Mouse (Mus musculus): Measurements from ENCODE around the gene Epb41. TPM values are rescaled to one million over a fixed set of nuclear protein-coding genes. Genes with fewer than 3 reads are reported as not detected.

Epb41 gene
- total RNA-seq, 1 experiment from 2014 or later = 98.1 TPM

DNA sequence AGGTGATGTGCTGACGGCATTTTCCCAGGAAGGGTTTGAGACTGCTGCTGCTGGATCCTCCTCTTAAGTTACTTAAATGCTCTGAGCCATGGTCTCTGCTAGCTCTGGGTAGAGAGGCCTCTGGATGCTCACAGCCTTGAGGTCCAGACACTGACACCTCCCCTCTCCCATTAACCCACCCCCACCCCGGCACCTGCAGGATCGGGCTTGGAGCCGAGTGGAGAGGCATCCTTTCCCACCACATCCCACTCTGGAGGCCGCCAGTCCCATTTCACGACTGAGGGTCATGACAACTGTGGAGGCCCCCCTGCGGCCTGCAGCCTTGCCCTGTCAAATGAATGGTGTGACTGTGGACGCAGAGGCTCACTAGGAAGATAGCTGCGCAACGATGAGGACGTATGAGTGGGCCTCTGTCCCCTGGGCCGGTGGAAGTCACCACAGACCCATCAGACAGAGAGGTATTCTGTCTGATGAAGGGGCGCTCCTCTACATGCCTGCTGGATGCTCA lies 159.2 kb downstream of the Epb41 start:
- no peak for ATAC-seq (replicated peaks; ENCODE audit: insufficient number of reproducible peaks, low FRiP score, low TSS enrichment, poor library complexity, severe bottlenecking)

DNA sequence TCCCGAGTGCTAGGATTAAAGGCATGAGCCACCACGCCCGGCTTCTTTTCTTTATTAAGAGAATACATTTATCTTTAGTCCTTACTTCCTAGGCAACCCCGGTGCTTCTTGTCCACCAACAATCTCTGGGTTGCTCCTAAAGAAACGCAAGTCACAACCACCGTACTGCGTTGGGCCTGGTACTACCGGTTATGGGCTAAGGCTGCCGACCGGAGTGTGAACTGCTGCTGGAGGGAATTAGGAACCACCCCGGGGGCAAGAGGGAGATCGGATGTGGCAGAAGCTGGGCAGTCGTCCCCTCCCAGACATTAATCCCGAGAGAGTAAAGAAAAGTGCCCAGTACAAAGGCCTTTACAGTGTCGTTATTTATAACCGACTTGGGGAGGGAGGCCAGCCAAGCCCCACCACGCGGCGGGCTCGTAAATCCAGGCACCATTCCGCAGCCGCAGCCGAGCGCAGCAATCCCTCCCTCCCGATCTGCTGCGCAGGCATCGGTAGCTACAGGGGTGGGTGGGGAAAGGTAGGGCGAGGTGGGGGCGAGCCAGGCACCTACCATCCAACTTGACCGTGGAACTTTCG lies 160.1 kb downstream of the Epb41 start:
- no peak for ATAC-seq (replicated peaks; ENCODE audit: insufficient number of reproducible peaks, low FRiP score, low TSS enrichment, poor library complexity, severe bottlenecking)

DNA sequence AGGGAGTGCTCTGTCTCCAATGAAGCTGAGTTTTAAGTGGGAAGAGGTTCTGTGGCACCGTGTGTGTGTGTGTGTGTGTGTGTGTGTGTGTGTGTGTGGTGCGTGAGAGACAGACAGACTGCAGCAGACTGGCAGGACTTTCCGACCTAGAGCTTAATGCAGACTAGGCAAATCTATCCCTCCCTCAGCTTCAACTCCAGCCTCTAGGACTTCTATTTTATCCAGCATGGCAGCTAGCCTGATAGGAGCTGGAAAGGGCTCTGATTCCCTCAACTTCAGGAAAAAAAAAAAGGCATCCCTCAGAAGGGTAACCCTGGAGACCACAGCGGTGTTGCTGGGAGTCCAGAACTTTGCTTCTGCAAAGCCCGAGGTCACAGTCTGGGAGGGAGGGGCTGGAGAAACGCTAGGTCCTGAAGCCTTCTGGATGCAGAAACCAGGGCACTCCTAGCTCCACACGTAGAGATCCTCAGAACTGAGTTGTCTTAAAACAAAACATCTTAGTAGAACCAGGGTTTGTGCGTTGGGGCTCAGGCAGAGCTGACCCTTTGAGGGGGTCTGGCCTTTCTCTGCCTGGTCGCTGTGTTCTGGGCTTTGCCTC lies 161.0 kb downstream of the Epb41 start:
- ATAC-seq (replicated peaks; ENCODE audit: insufficient number of reproducible peaks, low FRiP score, low TSS enrichment, poor library complexity, severe bottlenecking) = no peak

DNA sequence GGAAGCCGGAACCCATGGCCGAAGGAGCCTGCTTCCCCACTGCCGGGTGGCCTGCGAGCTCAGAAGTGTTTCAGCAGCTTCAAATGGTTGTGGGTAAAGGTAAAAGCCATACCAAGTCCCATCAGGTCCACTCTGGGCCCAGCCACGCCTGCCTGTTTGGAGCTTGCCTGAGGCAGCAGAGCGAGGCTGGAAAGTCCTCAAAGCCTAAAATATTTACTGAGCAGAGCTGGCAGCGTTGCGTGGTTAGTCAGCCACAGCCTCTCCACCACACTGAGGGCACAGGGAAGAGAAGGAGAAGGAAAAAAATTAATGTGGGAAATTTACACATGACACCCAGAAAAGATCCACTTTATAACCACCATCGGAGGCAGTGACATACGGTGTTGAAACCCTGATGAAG lies 161.6 kb downstream of the Epb41 start:
- no peak for ATAC-seq (replicated peaks; ENCODE audit: insufficient number of reproducible peaks, low FRiP score, low TSS enrichment, poor library complexity, severe bottlenecking)

DNA sequence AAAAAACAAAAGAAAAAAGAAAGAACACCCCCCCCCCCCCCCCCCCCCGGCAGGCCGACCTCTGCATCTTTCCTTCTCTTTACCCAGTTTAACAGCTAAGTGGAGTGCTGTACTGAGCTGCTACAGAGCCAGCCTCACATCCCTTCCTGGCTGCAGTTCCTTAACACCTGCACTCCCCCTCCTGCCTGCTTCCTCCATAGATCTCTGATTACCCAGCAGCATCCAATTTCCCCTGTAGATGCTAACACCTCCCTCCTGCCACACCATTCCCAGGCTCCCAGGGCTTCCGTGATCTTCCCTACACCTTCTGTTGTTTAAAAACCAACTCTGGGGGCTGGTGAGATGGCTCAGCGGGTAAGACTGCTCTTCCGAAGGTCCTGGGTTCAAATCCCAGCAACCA lies 163.6 kb downstream of the Epb41 start:
- ATAC-seq (replicated peaks; ENCODE audit: insufficient number of reproducible peaks, low FRiP score, low TSS enrichment, poor library complexity, severe bottlenecking) = no peak

DNA sequence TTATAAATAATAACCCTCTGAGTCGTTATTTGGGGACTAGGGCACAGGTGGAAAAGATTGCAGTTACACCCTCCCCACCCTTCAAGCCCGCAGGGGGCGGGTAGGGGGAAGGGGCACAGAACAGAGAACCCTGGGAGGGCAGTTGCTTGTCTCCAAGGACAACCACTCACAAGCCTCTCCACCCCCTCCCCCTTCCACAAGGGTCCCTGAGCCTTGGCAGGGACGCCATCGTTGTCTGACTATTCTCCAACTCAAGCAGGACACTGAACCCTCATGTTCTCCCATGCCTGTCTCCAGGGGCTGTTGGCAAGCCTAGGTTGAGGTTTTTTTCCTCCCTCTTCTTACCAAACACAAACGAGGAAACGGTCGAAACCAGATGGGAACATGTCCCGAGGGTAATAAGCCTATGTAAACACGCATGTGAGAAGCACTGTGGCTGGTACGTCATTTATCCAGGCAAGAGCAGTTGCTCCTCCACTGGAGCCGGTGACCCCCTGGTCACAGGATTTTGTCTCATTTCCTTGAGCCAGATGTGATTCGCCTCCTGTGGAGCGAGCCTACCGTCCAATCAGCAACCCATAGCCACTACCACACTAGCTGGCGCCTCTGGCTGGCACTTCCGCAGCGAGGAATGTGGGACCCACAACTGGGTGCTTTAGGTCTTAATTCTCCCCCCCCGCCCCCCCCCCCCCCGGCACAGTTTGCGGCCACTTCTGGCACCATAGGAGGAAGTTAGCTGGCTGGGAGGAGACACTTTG lies 164.7 kb downstream of the Epb41 start:
- peak; percentile 78 for ATAC-seq (replicated peaks; ENCODE audit: insufficient number of reproducible peaks, low FRiP score, low TSS enrichment, poor library complexity, severe bottlenecking)

DNA sequence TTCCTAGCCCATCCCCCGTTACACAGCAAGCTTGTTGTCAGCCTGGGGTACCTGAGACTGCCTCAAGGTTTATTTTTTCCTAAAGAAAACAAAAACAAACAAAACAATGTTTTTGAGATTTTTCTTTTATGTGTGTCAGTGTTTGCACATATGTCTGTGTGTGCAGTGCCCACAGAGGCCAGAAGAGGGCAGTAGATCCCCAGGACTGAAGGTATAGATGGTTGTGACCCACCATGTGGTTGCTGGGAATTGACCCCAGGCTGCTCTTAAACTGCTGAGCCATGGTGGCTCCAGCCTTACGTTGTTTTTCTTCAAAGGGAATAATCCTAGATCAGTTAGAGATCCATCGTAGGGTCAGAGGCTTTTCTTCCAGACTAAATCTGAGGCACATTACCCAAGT lies 167.2 kb downstream of the Epb41 start:
- ATAC-seq (replicated peaks; ENCODE audit: insufficient number of reproducible peaks, low FRiP score, low TSS enrichment, poor library complexity, severe bottlenecking) = no peak

DNA sequence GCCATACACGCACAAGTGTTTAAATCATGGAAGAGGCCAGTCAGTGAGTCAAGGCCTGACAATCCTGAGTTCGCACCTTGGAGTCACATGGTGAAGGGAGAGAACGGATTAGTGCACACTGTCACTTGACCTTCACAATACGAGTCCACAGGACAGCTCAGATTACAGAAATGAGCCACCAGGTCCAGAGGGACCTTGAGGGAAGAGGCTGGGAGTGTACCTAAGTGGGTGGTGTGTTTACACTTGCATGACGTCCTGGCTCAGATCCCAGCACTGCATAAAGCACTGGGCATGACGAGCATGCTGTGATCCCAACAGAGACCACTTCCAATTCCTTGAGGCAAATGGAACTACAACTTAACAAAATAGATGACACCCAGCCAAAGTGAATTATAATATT lies 168.7 kb downstream of the Epb41 start:
- ATAC-seq (replicated peaks; ENCODE audit: insufficient number of reproducible peaks, low FRiP score, low TSS enrichment, poor library complexity, severe bottlenecking) = no peak

DNA sequence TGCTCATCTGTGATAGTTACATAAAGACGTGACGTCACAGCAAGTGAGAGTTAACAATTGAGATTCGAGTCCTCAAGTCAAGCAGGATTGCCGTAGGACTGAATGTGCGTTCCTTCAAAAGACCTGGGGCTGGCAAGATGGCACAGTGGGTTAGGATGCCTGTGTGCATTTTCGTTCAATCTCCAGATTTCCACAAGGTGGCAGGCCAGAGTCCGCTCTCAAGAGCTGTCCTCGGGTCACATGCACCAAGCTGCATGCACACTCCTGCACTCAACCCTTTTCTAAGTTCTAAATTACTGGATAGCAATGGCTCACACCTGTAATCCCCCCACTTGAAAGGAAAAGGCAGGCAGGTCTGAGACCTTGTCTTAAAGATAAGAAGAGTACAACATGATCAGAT lies 170.6 kb downstream of the Epb41 start:
- ATAC-seq (replicated peaks; ENCODE audit: insufficient number of reproducible peaks, low FRiP score, low TSS enrichment, poor library complexity, severe bottlenecking) = peak; percentile 57; the same call in 1 of the 2 replicates

DNA sequence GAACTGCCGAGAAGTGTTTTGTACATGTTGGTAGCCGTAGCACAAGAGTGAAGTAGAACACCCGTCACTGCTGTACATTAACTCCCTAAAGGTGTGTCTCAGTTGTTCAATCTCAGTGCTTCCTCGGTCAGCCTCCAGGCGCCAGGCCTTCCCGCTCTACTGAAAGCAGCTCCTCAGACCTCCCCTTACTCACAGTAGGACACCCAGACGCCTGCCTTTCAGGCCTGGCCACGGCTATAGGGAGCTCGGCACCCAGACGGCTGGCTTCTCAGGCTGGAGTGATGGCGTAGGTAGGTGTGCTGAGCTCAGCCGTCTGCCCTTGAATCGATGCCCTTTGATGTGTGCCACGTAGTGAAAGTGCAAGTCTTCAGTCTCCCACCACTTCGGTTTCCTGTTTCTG lies 174.0 kb downstream of the Epb41 start:
- ATAC-seq (replicated peaks; ENCODE audit: insufficient number of reproducible peaks, low FRiP score, low TSS enrichment, poor library complexity, severe bottlenecking) = no peak

DNA sequence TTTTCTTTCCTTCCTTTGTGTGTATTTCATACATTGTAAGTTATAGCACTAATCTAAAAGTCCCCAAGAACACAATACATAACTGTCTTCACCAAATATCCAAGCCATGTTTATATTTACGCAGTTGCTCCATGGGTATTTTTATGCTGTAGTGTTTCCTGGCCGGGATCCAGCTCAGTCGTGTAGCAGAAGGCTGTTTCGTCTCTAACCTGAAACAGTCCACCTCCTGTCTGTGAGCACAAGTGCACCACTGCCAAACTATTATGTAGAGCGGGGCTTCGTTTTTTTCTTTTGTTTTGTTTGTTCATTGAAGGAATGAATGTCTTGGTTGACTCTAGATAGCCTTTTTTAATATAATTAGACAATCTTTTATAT lies 176.0 kb downstream of the Epb41 start:
- ATAC-seq (replicated peaks; ENCODE audit: insufficient number of reproducible peaks, low FRiP score, low TSS enrichment, poor library complexity, severe bottlenecking) = no peak

DNA sequence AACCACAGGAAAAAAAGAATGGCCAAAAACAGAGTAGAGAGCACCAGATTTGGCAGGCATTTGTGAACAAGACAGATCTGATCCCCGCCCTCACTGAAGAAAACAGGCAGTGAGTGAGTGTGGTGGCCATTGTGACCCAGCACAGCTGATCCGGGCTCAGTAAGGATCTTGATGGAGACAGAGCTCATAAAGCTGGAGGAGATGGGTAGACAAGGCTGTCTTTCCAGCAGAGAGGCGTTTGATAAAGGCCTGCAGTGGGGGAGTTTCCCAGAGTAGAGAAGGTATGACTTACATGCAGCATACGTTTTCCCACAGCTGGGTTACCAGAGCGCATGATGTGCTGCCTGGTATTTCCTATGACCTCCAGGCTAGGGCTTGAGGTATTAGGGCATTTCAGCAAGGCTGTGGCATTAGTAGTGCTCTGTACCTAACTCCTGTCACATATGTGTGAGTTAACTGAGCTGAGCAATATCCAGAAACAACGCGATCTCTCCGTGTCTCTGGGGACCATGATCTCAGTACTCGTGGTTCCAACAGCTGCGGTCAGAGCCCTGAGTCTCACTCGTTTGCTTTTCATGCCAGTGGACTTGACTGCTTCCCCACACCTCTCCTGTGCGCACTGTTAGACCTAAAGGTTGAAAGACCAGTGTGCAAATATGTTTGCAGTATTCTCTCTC lies 176.5 kb downstream of the Epb41 start:
- ATAC-seq (replicated peaks; ENCODE audit: insufficient number of reproducible peaks, low FRiP score, low TSS enrichment, poor library complexity, severe bottlenecking) = no peak

DNA sequence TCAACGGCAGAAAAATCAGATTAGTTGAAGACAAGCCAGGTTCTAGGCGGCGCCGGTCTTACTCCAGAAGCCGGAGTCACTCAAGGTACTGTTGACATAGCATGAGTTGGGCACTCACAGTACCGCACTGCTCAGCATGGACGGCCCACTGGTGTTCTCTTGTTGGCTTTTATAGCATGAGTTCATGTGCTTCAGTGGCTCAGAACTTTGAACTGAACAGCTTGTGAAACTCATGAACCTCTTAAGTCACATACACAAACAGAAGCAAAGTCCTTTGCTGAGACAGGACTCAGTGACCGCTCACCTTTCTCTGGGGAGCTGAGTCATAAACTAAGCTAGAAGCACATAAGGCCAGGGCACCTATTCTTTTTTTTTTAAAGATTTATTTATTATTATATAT lies 177.3 kb downstream of the Epb41 start:
- no peak for ATAC-seq (replicated peaks; ENCODE audit: insufficient number of reproducible peaks, low FRiP score, low TSS enrichment, poor library complexity, severe bottlenecking)

DNA sequence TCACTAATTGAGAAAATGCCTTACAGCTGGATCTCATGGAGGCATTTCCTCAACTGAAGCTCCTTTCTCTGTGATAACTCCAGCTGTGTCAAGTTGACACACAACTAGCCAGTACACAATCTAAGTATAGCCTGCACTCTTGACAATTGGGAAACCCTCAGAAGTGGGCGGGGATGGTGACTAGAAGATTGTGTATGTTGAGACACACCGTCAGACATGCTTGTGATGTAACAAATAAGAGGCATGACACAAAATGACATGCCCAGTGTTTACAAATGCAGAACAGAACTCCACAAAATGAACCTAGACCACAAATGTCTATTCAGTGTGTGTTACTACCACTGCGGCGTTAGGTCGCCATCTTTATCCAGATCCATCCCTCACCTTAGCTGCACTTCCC lies 178.0 kb downstream of the Epb41 start:
- no peak for ATAC-seq (replicated peaks; ENCODE audit: insufficient number of reproducible peaks, low FRiP score, low TSS enrichment, poor library complexity, severe bottlenecking)

DNA sequence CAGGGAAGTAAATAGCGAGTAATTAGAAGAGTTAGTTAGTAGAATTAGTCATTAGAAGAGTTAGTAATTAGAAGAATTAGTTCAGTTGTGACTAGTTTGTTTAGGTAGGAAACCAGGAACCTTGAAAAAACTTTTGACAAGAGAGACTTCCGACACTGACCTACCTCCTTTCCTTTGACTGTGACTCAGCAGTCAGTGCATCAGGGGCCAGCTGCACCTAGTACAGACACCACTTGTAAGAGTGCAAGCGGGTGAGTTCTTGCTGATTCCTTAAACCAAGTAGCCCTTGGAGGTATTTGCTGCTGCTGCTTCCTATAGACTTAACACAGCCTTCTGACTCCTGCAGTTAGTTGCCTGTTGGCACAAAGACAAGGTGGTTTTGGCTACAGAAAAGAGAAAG lies 184.4 kb downstream of the Epb41 start:
- no peak for ATAC-seq (replicated peaks; ENCODE audit: insufficient number of reproducible peaks, low FRiP score, low TSS enrichment, poor library complexity, severe bottlenecking)

DNA sequence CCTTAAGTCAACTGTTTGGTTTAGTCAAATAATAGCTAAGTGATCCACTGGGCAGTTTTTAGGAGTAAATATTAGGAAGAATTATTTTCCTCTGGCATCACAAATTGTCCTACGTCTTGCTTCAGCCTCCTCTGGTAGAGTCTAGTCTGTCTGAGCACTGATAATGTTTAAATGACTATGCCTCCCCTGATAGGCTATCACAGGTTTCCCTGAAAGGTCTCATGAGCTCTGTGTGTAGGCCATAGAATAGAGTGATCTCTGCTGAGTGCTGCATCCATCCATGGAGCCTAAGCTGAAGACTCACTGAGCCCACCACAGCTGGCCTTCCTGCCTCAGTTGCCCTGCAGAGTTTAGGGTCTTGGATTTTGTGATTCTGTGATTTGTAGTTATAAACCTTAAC lies 186.6 kb downstream of the Epb41 start:
- no peak for ATAC-seq (replicated peaks; ENCODE audit: insufficient number of reproducible peaks, low FRiP score, low TSS enrichment, poor library complexity, severe bottlenecking)

DNA sequence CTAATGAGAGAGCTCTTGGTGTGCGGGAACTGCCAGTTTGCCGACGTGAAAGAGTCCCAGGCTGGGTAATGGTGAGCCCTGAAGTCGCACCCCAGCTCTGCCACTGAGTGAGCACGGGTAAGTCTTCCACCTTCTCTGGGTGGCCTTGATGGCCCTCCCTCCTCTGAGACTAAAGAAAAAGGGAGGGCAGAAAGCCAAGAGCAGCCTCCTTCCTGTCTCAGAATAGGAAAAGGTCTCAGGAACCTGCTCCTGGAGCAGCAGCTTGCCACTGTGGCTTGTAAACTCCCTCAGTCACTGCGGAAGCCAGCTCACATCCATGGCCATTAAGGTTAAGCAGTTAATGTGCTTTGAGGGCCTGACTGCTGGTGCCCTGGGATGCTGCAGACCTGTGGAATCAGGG lies 189.7 kb downstream of the Epb41 start:
- ATAC-seq (replicated peaks; ENCODE audit: insufficient number of reproducible peaks, low FRiP score, low TSS enrichment, poor library complexity, severe bottlenecking) = no peak

DNA sequence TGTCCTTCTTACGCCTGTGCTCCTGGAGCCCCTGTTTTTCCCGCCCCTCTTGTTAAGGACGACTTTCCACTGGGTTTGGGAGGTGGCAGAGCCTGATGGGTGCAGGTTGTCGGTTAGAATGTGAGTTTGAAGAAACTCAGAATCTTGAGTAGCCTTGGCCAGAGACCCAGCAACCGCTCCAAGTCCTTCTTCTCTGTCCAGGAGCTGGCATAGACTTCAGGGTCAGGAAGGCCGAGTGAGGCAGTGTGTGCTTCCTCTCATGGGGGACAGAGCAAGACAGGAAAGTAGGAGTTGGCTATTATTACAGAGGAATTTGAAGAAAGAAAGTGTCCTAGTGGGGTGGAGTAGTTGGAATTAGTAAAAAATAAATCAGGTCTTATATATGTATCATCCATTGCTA lies 191.6 kb downstream of the Epb41 start:
- no peak for ATAC-seq (replicated peaks; ENCODE audit: insufficient number of reproducible peaks, low FRiP score, low TSS enrichment, poor library complexity, severe bottlenecking)

DNA sequence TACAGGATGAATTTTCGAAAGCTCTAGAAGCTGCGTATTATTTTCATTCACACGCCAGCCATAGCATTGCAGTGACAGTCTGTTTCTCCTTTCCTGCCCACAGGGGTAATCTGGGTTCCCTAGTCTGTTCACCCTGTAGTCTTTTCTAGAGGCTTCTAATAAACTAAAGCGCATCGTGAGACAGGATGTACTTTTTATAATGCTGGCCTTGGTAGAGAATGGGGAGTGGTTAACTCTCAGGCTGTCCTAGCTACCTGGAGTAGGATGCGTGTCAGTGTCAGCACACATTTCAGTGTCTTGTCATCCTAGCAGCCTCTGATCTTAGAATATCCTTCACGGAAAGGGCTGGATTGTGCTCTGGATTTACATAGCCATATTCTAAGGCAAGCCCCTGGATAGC lies 193.8 kb downstream of the Epb41 start:
- no peak for ATAC-seq (replicated peaks; ENCODE audit: insufficient number of reproducible peaks, low FRiP score, low TSS enrichment, poor library complexity, severe bottlenecking)

DNA sequence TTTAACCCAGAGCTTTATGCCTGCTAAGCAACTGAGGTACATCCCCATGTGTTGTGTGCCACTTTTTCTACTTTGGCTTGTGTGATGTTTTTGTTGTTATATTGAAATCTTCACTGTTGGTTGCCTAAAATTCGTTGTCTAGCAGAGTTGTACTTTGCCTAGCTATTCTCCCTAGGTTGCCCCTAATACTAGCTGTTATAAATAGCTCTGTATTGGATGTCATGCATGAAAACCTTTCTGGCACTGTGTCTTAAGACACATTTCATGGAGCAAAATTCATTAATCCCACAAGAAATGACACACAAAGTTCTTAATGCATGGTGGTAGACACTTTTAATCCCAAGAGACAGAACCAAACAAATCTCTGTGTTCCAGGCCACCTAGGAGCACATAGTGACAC lies 195.4 kb downstream of the Epb41 start:
- no peak for ATAC-seq (replicated peaks; ENCODE audit: insufficient number of reproducible peaks, low FRiP score, low TSS enrichment, poor library complexity, severe bottlenecking)
